Mouse (Mus musculus) limb, embryonic 13.5 days (tissue): ENCODE measurements around the gene AW209491. TPM values are rescaled to one million over a fixed set of nuclear protein-coding genes. Genes with fewer than 3 reads are reported as not detected.

Experiments used
- polyA plus RNA-seq: library from polyadenylated mRNA; unstranded; fragments of >200 nt; fragmentation: Nextera tagmentation; extraction: Ambion mirVana; gene quantifications from 2 replicates; pipeline ENCODE4 v1.2.1, GENCODE M21; 2015

Gene AW209491
- polyA plus RNA-seq, 1 experiment from 2014 or later, result 32.5 TPM

Other genes starting within 250 kb of the AW209491 start
- gene Hecw1, start 106.9 kb upstream of the AW209491 start, polyA plus RNA-seq, result 0.34 and 0.65 TPM in 2 replicates
- 118 TPM in 2 replicates for gene Mrpl32, start 17.0 kb upstream of the AW209491 start, polyA plus RNA-seq
- 205 TPM in 2 replicates for gene Psma2, start 16.9 kb upstream of the AW209491 start, polyA plus RNA-seq